Mouse (Mus musculus) thymus, postnatal 4 days (tissue): ENCODE measurements around the gene Slc9a9.

Experiments
- DNase-seq: peaks from one replicate; pipeline ENCODE4 v3.0.0; 2021

Slc9a9 gene

GRCm38 (mm10) chr9:94734320-94734719 is 64.6 kb downstream of the Slc9a9 start:
- DNase-seq = no peak

DNA sequence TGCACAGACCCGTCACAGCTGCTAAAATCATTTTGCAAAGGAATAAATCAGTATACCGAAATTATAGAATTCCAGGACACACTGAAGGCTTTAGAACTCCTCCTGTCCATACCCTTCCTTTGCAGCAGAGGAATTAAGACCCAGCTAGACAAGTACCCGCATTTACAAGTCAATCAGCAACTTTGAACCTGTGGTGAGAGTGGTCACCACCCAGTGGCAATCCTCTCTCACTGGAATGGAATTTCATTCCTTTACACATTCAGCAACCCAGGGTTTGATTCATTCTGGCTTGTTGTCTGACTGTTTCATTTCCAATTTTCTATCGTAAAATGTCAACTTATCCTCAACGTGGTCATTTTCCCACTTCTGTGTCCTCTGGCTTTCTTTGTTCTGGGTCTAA is 67.5 kb downstream of the Slc9a9 start:
- DNase-seq = no peak

GRCm38 (mm10) chr9:94738555-94739427 is 69.1 kb downstream of the Slc9a9 start:
- DNase-seq = peak; percentile 77

DNA sequence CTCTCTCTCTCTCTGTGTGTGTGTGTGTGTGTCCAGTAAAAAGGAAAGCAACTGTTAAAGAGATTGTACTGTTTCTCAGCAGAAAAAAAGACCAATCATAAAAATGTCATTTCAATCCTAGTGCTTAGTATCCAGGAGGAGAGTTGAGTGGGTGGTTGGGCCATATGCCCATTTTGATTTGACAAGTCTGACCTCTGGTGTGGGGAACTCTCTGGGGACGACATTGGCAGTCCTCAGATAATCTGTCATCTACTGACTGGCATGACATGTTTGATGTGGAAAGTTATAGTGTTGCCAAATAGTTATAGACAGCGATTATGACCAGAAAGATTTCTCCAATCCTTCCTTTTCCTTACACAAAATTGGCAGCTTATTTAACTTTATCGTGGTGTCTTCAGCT is 71.1 kb downstream of the Slc9a9 start:
- no peak for DNase-seq

DNA sequence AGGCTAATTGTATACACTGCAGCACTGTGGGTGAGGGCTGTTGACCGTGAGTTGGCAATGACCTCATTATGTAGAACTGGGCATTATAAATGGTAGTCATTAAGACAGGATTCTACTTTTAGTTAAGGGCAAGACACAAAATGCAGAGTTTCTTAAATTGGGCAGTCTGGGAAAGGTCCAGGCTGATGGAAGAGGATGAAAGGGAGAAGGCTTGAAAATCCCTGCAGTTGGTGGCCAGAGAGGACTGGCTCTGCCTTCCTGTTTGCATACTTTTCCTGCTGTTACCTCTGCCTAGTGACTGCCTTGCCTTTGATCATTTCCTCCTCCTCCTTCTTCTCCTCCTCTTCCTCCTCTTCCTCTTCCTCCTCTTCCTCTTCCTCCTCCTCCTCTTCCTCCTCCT is 73.6 kb downstream of the Slc9a9 start:
- DNase-seq = no peak

DNA sequence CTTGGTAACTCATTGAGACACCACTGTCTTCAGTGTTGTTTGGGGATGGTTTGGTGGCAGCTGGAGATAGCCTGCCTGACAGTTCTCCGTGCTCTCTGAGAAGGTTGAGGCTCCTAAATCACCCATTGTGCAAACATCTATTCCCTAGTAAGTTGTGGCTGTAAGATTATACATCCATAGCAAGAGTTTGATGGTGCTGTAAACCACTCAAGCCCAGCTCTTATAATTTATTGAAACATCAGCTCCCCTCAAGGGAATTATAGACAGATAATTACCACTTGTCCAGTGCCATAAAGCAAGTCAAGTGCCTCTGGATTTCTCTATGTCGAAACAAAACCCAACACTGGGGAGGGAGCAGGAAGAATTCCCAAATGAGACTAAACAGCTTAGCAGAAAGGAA is 78.8 kb downstream of the Slc9a9 start:
- no peak for DNase-seq

GRCm38 (mm10) chr9:94750187-94750586 is 80.5 kb downstream of the Slc9a9 start:
- DNase-seq = no peak

DNA sequence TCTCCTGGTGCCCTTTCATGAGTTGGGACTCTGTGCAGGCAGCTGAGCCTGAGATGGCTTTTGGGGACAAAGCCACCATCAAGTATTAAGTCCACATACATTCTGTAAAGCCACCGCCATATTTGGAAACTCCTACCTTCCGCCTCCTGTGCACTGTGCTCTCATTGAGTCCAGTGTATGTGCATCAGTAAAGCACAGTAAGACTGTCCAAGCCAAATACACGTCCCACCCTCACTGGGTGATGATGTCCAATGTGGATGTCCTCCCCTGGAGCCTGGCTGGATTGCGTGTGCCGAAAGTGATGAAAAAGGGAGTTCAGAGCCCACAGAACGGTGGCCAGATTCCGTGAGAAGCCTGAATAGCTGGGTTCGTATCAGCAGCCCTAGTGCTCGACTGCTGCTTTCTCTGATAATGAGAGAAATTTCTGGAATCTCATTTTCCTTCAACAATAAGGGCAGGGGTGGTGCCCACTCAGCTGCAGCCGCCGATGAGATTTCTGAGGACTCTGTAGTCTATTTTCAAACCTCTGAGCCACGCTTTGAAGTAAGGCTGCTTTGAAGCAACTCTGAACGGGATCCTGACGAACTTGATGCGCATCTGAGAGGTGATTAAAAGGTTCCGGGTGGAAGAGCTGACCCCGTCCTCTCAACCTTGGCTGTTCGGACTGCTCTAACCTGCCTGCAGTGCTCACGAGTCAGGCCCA is 81.4 kb downstream of the Slc9a9 start:
- DNase-seq = no peak

- DNase-seq = no peak
These were observed 81.9 kb downstream of the Slc9a9 start for GRCm38 (mm10) chr9:94751638-94752021.

DNA sequence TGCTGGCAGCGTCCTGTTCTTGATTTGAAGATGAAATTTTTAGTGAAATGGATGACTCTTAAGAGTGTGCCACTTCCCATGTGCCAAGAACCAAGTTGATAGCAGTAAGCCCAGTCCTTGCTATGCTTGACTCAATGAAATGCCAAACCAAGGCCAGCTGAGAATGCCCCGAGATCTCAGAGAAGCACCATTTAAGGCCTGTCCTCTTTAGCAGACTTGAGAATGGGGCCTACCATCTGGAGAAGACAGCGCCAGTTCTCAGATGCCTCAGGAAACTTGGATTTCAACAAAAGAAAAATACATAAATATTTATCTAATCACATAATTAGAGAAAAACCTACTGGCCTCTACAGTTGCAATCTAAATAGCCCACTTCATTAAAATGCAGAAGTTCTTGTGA is 82.4 kb downstream of the Slc9a9 start:
- DNase-seq = no peak

DNA sequence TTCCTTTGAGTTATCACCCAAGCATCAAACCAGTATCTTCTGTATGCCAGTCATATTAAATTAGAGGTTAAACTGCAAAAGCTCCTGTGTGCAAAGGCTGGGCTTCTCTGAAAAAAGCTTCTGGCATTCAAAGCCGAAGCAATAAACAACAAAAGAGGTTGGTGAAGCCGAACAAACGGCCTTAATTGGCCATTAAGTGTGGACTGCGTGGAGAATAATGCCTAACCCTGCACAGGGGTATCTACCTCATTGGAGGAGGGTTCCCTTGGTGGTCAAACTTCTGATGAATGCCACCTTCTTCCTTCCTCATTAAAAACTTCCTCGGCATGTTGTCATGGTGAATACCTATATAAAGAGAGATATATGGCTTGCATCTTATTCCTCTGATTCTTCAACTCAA is 90.2 kb downstream of the Slc9a9 start:
- no peak for DNase-seq

DNA sequence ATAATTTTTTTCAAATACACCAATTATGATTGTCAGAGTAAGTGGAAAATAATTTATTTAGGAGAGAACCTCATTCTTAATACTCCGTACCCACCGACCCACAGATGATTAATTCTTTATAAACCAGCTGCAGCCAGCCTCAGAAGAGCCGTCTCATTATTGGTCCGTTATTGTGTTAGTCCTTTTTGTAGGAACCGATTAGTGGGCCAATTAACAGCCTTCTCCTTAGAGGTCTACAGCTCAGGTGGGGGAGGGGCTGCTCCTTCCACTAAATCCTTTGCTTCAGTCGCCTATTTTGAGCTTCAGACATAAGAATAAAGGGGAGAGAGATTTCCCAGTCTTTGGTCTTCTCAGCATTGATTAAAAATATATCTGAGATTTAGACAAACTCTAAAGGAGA is 98.4 kb downstream of the Slc9a9 start:
- DNase-seq = no peak

- DNase-seq = no peak
These were observed 98.8 kb downstream of the Slc9a9 start for GRCm38 (mm10) chr9:94768524-94768923.

GRCm38 (mm10) chr9:94773357-94773756 is 103.6 kb downstream of the Slc9a9 start:
- DNase-seq = no peak

- no peak for DNase-seq
These were observed 118.6 kb downstream of the Slc9a9 start for GRCm38 (mm10) chr9:94788261-94788660.

GRCm38 (mm10) chr9:94790966-94791365 is 121.3 kb downstream of the Slc9a9 start:
- no peak for DNase-seq

DNA sequence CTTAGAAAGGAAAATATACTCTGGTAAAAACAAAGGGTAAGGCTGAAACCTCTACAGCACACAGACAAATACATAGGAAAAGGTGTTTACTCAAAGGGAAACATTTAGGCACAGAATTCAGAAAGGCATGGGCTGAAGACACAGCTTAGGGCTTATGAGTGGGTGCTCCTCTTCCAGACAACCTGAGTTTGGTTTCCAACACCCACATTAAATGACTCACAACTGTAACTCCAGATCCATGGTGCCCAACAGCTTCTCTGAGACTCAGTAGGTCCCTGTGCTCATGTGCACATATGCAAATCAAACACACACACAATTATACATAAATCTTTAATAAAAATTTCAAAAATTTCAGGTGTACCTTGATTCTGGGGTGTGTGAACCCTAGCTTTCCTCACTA is 133.4 kb downstream of the Slc9a9 start:
- no peak for DNase-seq

DNA sequence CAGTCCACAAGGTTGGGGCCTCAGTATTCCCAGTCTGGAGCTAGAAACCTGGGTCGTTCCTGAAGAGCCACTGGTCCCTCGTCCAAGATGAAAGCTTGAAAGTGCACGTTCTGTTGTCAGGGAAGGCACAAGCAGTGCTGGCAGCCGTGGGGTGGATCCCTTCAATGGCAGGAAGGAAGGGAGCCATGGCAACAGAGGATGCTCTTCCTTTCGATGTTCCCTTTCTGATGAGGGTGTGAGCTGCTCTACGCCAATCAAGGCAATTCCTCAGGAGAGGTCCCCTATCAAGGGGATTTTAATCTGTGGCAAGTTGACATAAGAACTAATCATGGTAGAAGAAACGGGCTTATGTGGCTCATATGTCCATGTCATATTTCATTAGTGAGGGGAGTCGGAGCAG is 135.8 kb downstream of the Slc9a9 start:
- no peak for DNase-seq

DNA sequence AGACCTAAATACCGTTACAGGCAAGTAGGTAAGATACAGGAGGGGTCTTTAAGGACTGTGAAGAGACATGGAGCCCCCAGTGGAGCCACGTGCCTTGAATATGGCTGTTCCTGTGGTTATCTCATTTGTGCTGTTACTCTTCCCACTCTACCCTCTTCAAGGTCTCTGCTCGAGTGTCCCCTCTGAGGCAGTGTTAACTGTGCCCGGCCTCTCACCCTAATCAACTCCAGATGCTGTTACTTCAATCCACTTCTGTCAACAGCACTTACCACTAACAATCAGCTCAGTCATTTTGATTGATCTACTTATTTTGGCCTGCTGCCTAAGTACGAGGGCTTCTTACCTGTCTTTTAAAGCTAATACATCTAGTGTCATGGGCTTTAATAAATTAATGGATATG is 145.8 kb downstream of the Slc9a9 start:
- no peak for DNase-seq

DNA sequence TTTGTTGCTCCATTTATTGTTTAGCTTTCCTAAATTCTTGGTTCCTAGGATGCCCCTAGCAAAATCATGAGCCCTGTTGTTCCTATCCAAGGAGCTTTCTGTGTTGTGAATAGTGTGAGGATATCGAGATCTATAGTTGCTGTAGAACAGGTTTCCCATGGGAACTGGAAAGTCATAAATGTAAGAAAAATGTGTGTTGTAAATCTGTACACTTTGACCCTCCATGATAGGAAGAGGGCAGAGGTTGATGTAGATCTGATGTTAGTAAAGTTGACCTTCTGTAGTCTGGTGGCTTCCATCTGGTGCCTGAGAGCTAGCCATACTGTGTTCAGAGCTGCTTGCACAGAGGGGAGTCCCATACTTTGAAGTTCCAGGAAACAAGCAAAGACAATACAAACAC is 151.6 kb downstream of the Slc9a9 start:
- no peak for DNase-seq

DNA sequence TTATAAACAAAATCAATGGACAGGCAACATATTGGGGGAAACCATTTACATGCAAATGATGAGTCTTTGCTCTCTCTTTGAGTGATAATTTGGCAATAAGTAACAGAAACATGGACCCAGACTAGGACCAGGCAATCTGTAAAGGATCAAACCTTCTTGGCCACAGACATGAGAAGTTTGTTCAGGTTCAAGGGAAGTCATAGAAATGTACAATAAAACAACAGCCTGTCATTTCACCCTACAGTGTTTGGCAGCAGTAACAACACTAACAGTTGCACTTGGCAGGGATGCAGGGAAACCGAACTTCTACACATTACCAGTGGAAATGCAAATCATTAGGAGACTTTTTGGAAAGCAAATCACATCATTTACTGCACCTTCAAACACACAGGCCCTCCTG is 164.1 kb downstream of the Slc9a9 start:
- DNase-seq = no peak

GRCm38 (mm10) chr9:94837384-94837783 is 167.7 kb downstream of the Slc9a9 start:
- no peak for DNase-seq

DNA sequence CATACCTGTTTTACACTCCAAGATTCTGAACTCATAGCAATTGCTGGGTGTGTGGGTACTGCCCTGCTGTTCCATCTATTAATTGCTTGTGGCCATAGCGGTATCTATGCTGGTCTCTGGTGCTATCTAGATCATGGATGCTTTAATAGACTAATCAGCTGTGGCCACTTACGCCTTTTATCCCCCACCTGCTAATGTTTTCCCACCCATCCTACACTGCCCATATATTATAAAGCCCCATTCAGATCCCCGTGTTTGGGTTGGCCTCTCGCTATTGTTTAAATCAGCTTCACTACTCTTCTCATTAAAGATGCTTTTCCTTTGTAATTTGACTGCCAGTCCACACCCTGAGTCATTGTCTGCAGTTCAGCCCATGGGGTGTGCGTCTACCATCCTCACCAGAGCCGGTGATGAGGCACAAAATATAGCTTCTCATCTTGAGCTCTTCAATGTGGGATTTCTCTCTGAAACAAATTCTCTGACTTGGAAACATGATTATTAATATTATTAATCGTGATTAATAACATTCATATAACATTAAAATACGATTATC is 168.8 kb downstream of the Slc9a9 start:
- no peak for DNase-seq

- DNase-seq = no peak
These were observed 169.5 kb downstream of the Slc9a9 start for GRCm38 (mm10) chr9:94839204-94839603.
